Mouse (Mus musculus) MEL (cell line): Measurements from ENCODE around the gene Kcna2. TPM values are rescaled to one million over a fixed set of nuclear protein-coding genes. Genes with fewer than 3 reads are reported as not detected.

Source experiments
- DNase-seq: peaks from one replicate; pipeline ENCODE4 v3.0.0; 2011; ENCODE audit warnings: low read depth, low spot score
- H3K27ac ChIP-seq: 2 replicates; pipeline ENCODE4 v1.5.1; 2012; ENCODE audit warnings: low read depth, mild to moderate bottlenecking, control low read depth, low read length, moderate library complexity; ENCODE audit not compliant: control insufficient read depth
- H3K27me3 ChIP-seq, 2 experiments: fragments of 150-350 bp in 1 of 2; sonication (generic) in 1 of 2; 2 replicates each; pipeline ENCODE4 v1.6.1; 2012; ENCODE audit warnings: low read length in 2 of 2, mild to moderate bottlenecking in 2 of 2, improper control_type of control experiment in 1 of 2, moderate library complexity in 1 of 2; ENCODE audit not compliant: insufficient read depth in 2 of 2, control insufficient read depth in 1 of 2
- H3K36me3 ChIP-seq, 2 experiments: 2 replicates each; pipeline ENCODE4 v1.6.1; 2012 to 2014; ENCODE audit warnings: low read length in 2 of 2, improper control_type of control experiment in 1 of 2, inconsistent platforms in 1 of 2, mild to moderate bottlenecking in 1 of 2; ENCODE audit not compliant: insufficient read depth in 2 of 2, control insufficient read depth in 1 of 2
- H3K4me1 ChIP-seq, 2 experiments: fragments of 150-350 bp in 1 of 2; sonication (generic) in 1 of 2; 2 replicates each; pipeline ENCODE4 v1.6.1; 2012; ENCODE audit warnings: low read length in 2 of 2, improper control_type of control experiment in 1 of 2, mild to moderate bottlenecking in 1 of 2; ENCODE audit not compliant: insufficient read depth in 2 of 2, control insufficient read depth in 1 of 2
- H3K4me3 ChIP-seq, 2 experiments: fragments of 150-350 bp in 1 of 2; sonication (generic) in 1 of 2; 2 replicates each; pipeline ENCODE4 v1.5.1; 2012; ENCODE audit warnings: low read depth in 2 of 2, low read length in 2 of 2, mild to moderate bottlenecking in 2 of 2, moderate library complexity in 2 of 2, control low read depth in 1 of 2, improper control_type of control experiment in 1 of 2; ENCODE audit not compliant: control insufficient read depth in 1 of 2, insufficient read depth in 1 of 2
- H3K79me2 ChIP-seq: 2 replicates; pipeline ENCODE4 v1.6.1; 2012; ENCODE audit warnings: mild to moderate bottlenecking, low read length, moderate library complexity; ENCODE audit not compliant: control insufficient read depth, poor library complexity, insufficient read depth
- H3K9ac ChIP-seq: 2 replicates; pipeline ENCODE4 v1.6.1; 2012; ENCODE audit warnings: low read depth, mild to moderate bottlenecking, control low read depth, low read length, moderate library complexity; ENCODE audit not compliant: control insufficient read depth, poor library complexity, severe bottlenecking
- H3K9me3 ChIP-seq: fragments of 150-350 bp; sonication (generic); replicated peaks from 2 replicates; pipeline ENCODE4 v1.6.1; 2012; ENCODE audit warnings: mild to moderate bottlenecking, low read length, improper control_type of control experiment, moderate library complexity; ENCODE audit not compliant: insufficient read depth
- BHLHE40 ChIP-seq: IDR thresholded peaks from 2 replicates; pipeline ENCODE4 v1.6.1; 2012; ENCODE audit warnings: low read depth, mild to moderate bottlenecking, inconsistent platforms, low read length, improper control_type of control experiment, borderline replicate concordance
- ELF1 ChIP-seq: IDR thresholded peaks from 2 replicates; pipeline ENCODE4 v1.6.1; 2014; ENCODE audit warnings: low read depth, mild to moderate bottlenecking, inconsistent platforms, low read length, improper control_type of control experiment, moderate library complexity
- EP300 ChIP-seq, 2 experiments: IDR thresholded peaks; 2 replicates each; pipeline ENCODE4 v1.6.1; 2011; ENCODE audit warnings: improper control_type of control experiment in 2 of 2, low read length in 2 of 2, low read depth in 1 of 2, mild to moderate bottlenecking in 1 of 2
- GATA1 ChIP-seq: IDR thresholded peaks from 2 replicates; pipeline ENCODE4 v1.6.1; 2011; ENCODE audit warnings: low read depth, low read length, improper control_type of control experiment
- HCFC1 ChIP-seq: IDR thresholded peaks from 2 replicates; pipeline ENCODE4 v1.6.1; 2012; ENCODE audit warnings: low read depth, mild to moderate bottlenecking, inconsistent platforms, low read length, improper control_type of control experiment, moderate library complexity
- JUND ChIP-seq: IDR thresholded peaks from 2 replicates; pipeline ENCODE4 v1.6.1; 2011; ENCODE audit warnings: low read depth, mild to moderate bottlenecking, improper control_type of control experiment, low read length
- MAFK ChIP-seq: IDR thresholded peaks from 2 replicates; pipeline ENCODE4 v1.6.1; 2011; ENCODE audit warnings: low read depth, mild to moderate bottlenecking, low read length, improper control_type of control experiment, borderline replicate concordance
- MAZ ChIP-seq: IDR thresholded peaks from 2 replicates; pipeline ENCODE4 v1.6.1; 2012; ENCODE audit warnings: low read depth, mild to moderate bottlenecking, inconsistent platforms, low read length, improper control_type of control experiment
- MEF2A ChIP-seq: IDR thresholded peaks from 2 replicates; pipeline ENCODE4 v1.6.1; 2014; ENCODE audit warnings: low read depth, mild to moderate bottlenecking, inconsistent platforms, low read length, improper control_type of control experiment; ENCODE audit not compliant: poor library complexity, insufficient replicate concordance, severe bottlenecking; ENCODE audit errors: extremely low read depth
- MXI1 ChIP-seq: IDR thresholded peaks from 2 replicates; pipeline ENCODE4 v1.6.1; 2011; ENCODE audit warnings: mild to moderate bottlenecking, low read depth, low read length, improper control_type of control experiment
- MYC ChIP-seq: IDR thresholded peaks from 2 replicates; pipeline ENCODE4 v1.6.1; 2011; ENCODE audit warnings: low read depth, mild to moderate bottlenecking, low read length, improper control_type of control experiment, moderate library complexity
- POLR2AphosphoS2 ChIP-seq: IDR thresholded peaks from 2 replicates; pipeline ENCODE4 v1.6.1; 2011; ENCODE audit warnings: low read length, improper control_type of control experiment
- RAD21 ChIP-seq: IDR thresholded peaks from 2 replicates; pipeline ENCODE4 v1.6.1; 2011; ENCODE audit warnings: mild to moderate bottlenecking, low read depth, low read length, improper control_type of control experiment
- SMC3 ChIP-seq: IDR thresholded peaks from 2 replicates; pipeline ENCODE4 v1.6.1; 2011; ENCODE audit warnings: low read depth, low read length, improper control_type of control experiment
- TBP ChIP-seq: IDR thresholded peaks from 2 replicates; pipeline ENCODE4 v1.8.0; 2011; ENCODE audit warnings: low read depth, low read length, improper control_type of control experiment
- TCF12 ChIP-seq: IDR thresholded peaks from 2 replicates; pipeline ENCODE4 v1.6.1; 2014; ENCODE audit warnings: low read depth, mild to moderate bottlenecking, inconsistent platforms, low read length, improper control_type of control experiment, moderate library complexity
- UBTF ChIP-seq: IDR thresholded peaks from 2 replicates; pipeline ENCODE4 v1.6.1; 2012; ENCODE audit warnings: low read depth, mild to moderate bottlenecking, inconsistent platforms, low read length, improper control_type of control experiment, moderate library complexity, borderline replicate concordance; ENCODE audit not compliant: insufficient read depth
- USF1 ChIP-seq: IDR thresholded peaks from 2 replicates; pipeline ENCODE4 v1.6.1; 2014; ENCODE audit warnings: low read depth, mild to moderate bottlenecking, inconsistent platforms, low read length, improper control_type of control experiment, moderate library complexity
- ZC3H11A ChIP-seq: IDR thresholded peaks from 2 replicates; pipeline ENCODE4 v1.6.1; 2012; ENCODE audit warnings: low read depth, mild to moderate bottlenecking, inconsistent platforms, low read length, improper control_type of control experiment
- polyA plus RNA-seq, 2 experiments: library from polyadenylated mRNA; stranded (reverse) in 1 of 2; unstranded in 1 of 2; fragments of >175 nt in 1 of 2; fragments of >200 nt in 1 of 2; gene quantifications; 2 replicates each; pipeline versions ENCODE4 v1.2.1 to v1.2.4; 2012; ENCODE audit warnings: low replicate concordance in 2 of 2, low read depth in 1 of 2; ENCODE audit not compliant: insufficient read length in 2 of 2, insufficient read depth in 1 of 2, missing spikeins in 1 of 2
- total RNA-seq: library from RNA; depleted of rRNA; stranded (reverse); fragments of 300-350 nt; gene quantifications from 2 replicates; pipeline ENCODE4 v1.2.3, GENCODE M21; 2012

Gene Kcna2
- total and polyA plus RNA-seq, 3 experiments: under 0.01 TPM; not detected in 2

- H3K27me3 ChIP-seq: no peaks in the 10 kb centered on the region
- H3K9me3 ChIP-seq: no peaks in the 10 kb centered on the region
- H3K79me2 ChIP-seq: no peaks in the 10 kb centered on the region
- H3K4me1 ChIP-seq: no peaks in the 10 kb centered on the region
- no peaks in the 10 kb centered on the region for H3K36me3 ChIP-seq
- no peak overlapping the region for H3K9ac ChIP-seq
- TF ChIP-seq GATA1 (no peak), EP300 (IDR thresholded peaks at IDR 0.05; ENCODE audit: low read depth in 1 of 2, low read length in 2 of 2) (no peak), TBP (no peak), USF1 (no peak), TCF12 (no peak), MYC (no peak), ZC3H11A (no peak), HCFC1 (no peak), ELF1 (no peak), POLR2AphosphoS2 (no peak), SMC3 (no peak), BHLHE40 (no peak), UBTF (no peak), MXI1 (no peak)
- DNase-seq: no peak
- no peak overlapping the region for H3K4me3 ChIP-seq
- no peak overlapping the region for H3K27ac ChIP-seq
These were observed 11.6 kb downstream of the Kcna2 start for GRCm38 (mm10) chr3:107112498-107112897.

GRCm38 (mm10) chr3:107112932-107113659 is 12.2 kb downstream of the Kcna2 start:
- H3K9ac ChIP-seq: no peak overlapping the region
- H3K27me3 ChIP-seq: no peaks in the 10 kb centered on the region
- H3K36me3 ChIP-seq: no peaks in the 10 kb centered on the region
- H3K4me1 ChIP-seq: no peaks in the 10 kb centered on the region
- H3K79me2 ChIP-seq: no peaks in the 10 kb centered on the region
- TF ChIP-seq ZC3H11A: no peak
- no peak for TF ChIP-seq HCFC1
- TF ChIP-seq UBTF: no peak
- TF ChIP-seq USF1: no peak
- TF ChIP-seq MAFK: no peak
- no peak for TF ChIP-seq MAZ
- no peak for TF ChIP-seq JUND
- TF ChIP-seq RAD21: no peak
- no peak for TF ChIP-seq MEF2A
- no peak for TF ChIP-seq BHLHE40
- H3K4me3 ChIP-seq: no peak overlapping the region
- DNase-seq: no peak
- no peaks in the 10 kb centered on the region for H3K9me3 ChIP-seq
- H3K27ac ChIP-seq: no peak overlapping the region
